Mouse (Mus musculus) C3H10T1/2 (cell line): ENCODE measurements around the gene Neurod6. TPM values are rescaled to one million over a fixed set of nuclear protein-coding genes. Genes with fewer than 3 reads are reported as not detected.

ENCODE experiments used
- polyA plus RNA-seq, 2 experiments: library from polyadenylated mRNA; unstranded; fragments of >200 nt; fragmentation: generic; extraction: Trizol; gene quantifications; one replicate each; pipeline ENCODE4 v1.2.1; 2012; ENCODE audit warnings: missing spikeins in 2 of 2

The Neurod6 gene
- not detected for polyA plus RNA-seq

DNA sequence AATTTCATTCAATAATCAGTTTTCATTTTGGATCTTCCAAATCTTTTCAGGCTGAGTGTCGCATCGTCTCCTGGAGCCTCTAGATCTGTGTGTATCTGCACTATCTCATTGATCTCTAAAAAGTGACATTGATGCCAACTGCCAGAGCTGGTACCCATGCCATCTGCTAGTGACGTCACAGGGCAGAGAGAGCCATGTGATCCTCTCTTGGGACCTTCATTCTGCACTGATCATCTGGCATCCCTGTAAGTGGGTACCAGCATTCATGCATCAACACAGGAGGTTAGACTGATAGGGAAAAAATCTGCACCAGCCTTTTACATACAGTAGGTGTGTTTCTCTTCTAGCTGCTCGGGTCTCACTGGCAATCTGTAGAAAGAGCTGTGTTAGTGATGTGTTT, at the start of gene Neurod6:
TSS of gene Neurod6 (minus strand) at position 290 of the 400 bp plus-strand sequence.

Other genes with a start within 250 kb of the Neurod6 start
- under 1 TPM in 1 of 2 experiments, not detected in 1; 0.01 TPM for gene Adcyap1r1, start 229.3 kb downstream of the Neurod6 start, polyA plus RNA-seq
- gene Itprid1, start 155.6 kb upstream of the Neurod6 start, polyA plus RNA-seq = under 1 TPM in 1 of 2 experiments, not detected in 1; 0.01 TPM